Mouse (Mus musculus): ENCODE measurements around the gene Acap1. TPM values are rescaled to one million over a fixed set of nuclear protein-coding genes. Genes with fewer than 3 reads are reported as not detected.

Gene Acap1
- polyA plus RNA-seq, 1 experiment from 2014 or later: 1.6 TPM

- no peak for ATAC-seq (ENCODE audit: insufficient number of reproducible peaks, insufficient read depth, low FRiP score, low TSS enrichment, low read depth)
- Histone ChIP-seq H3K36me3 (no peaks in the 10 kb centered on the region), H3K9me3 (no peaks in the 10 kb centered on the region), H3K27me3 (no peaks in the 10 kb centered on the region), H3K4me1 (peaks cover 62% of the 10 kb centered on the region), H3K27ac (peak overlapping the region; percentile 93; the same call in 1 of the 2 replicates), H3K9ac (peak overlapping the region; percentile 77), H3K4me2 (peak overlapping the region; percentile 88), H3K4me3 (peak overlapping the region; percentile 56)
- WGBS: 49% methylated on average over 15 of the region's 15 CpGs
Measured at GRCm38 (mm10) chr11:69879711-69880110, 15.6 kb downstream of the Acap1 start.

- Histone ChIP-seq H3K27ac (0 out of 2 replicates have a peak overlapping the region, but pooled peaks have one; percentile 14), H3K36me3 (no peaks in the 10 kb centered on the region), H3K4me1 (peaks cover 62% of the 10 kb centered on the region), H3K4me3 (0 out of 2 replicates have a peak overlapping the region, but pooled peaks have one; percentile 56), H3K9ac (peak overlapping the region; percentile 77; the same call in 1 of the 2 replicates), H3K4me2 (peak overlapping the region; percentile 88), H3K9me3 (no peaks in the 10 kb centered on the region), H3K27me3 (no peaks in the 10 kb centered on the region)
- no peak for ATAC-seq (ENCODE audit: insufficient number of reproducible peaks, insufficient read depth, low FRiP score, low TSS enrichment, low read depth)
- WGBS: 87% methylated on average over 6 of the region's 6 CpGs
Measured at GRCm38 (mm10) chr11:69878952-69879351, 16.4 kb downstream of the Acap1 start.

GRCm38 (mm10) chr11:69878399-69878798, 16.9 kb downstream of the Acap1 start:
- Histone ChIP-seq H3K4me3 (no peak overlapping the region), H3K4me2 (peak overlapping the region; percentile 88), H3K9ac (0 out of 2 replicates have a peak overlapping the region, but pooled peaks have one; percentile 27), H3K27me3 (no peaks in the 10 kb centered on the region), H3K36me3 (no peaks in the 10 kb centered on the region), H3K9me3 (no peaks in the 10 kb centered on the region), H3K4me1 (peaks cover 62% of the 10 kb centered on the region), H3K27ac (0 out of 2 replicates have a peak overlapping the region, but pooled peaks have one; percentile 14)
- ATAC-seq (ENCODE audit: insufficient number of reproducible peaks, insufficient read depth, low FRiP score, low TSS enrichment, low read depth): no peak
- WGBS: 74% methylated on average over 3 of the region's 3 CpGs

GRCm38 (mm10) chr11:69877878-69878277, 17.5 kb downstream of the Acap1 start, which contains the start of gene Tmem95:
Gene Tmem95, minus strand, starts transcription at chr11:69878018.
- peaks cover 62% of the 10 kb centered on the region for H3K4me1 ChIP-seq
- no peak for ATAC-seq (ENCODE audit: insufficient number of reproducible peaks, insufficient read depth, low FRiP score, low TSS enrichment, low read depth)
- WGBS: 80% methylated on average over 11 of the region's 11 CpGs
- peak within 1 kb of the TSS; percentile 23 for H3K4me3 ChIP-seq
- peak within 1 kb of the TSS; percentile 91 for H3K27ac ChIP-seq
- H3K27me3 ChIP-seq: no peaks in the 10 kb centered on the region
- H3K4me2 ChIP-seq: peak within 1 kb of the TSS; percentile 88
- H3K36me3 ChIP-seq: no peaks in the 10 kb centered on the region
- H3K9me3 ChIP-seq: no peaks in the 10 kb centered on the region
- H3K9ac ChIP-seq: peak within 1 kb of the TSS; percentile 49

- peak; percentile 16; the same call in 1 of the 2 replicates for ATAC-seq (ENCODE audit: insufficient number of reproducible peaks, insufficient read depth, low FRiP score, low TSS enrichment, low read depth)
- no peaks in the 10 kb centered on the region for H3K9me3 ChIP-seq
- no peaks in the 10 kb centered on the region for H3K27me3 ChIP-seq
- peaks cover 62% of the 10 kb centered on the region for H3K4me1 ChIP-seq
- peak overlapping the region; percentile 23 for H3K4me3 ChIP-seq
- no peaks in the 10 kb centered on the region for H3K36me3 ChIP-seq
- peak overlapping the region; percentile 49 for H3K4me2 ChIP-seq
- H3K27ac ChIP-seq: peak overlapping the region; percentile 91
- peak overlapping the region; percentile 49 for H3K9ac ChIP-seq
- 2% methylated on average over 12 of the region's 12 CpGs for WGBS
Measured at GRCm38 (mm10) chr11:69876867-69877266, 18.5 kb downstream of the Acap1 start.

GRCm38 (mm10) chr11:69876186-69876585, 19.2 kb downstream of the Acap1 start:
- 35% methylated on average over 7 of the region's 7 CpGs for WGBS
- H3K9me3 ChIP-seq: no peaks in the 10 kb centered on the region
- H3K4me2 ChIP-seq: peak overlapping the region; percentile 49
- peak; percentile 32; the same call in 1 of the 2 replicates for ATAC-seq (ENCODE audit: insufficient number of reproducible peaks, insufficient read depth, low FRiP score, low TSS enrichment, low read depth)
- peak overlapping the region; percentile 23 for H3K4me3 ChIP-seq
- H3K9ac ChIP-seq: 0 out of 2 replicates have a peak overlapping the region, but pooled peaks have one; percentile 46
- no peaks in the 10 kb centered on the region for H3K36me3 ChIP-seq
- H3K27ac ChIP-seq: peak overlapping the region; percentile 91
- peaks cover 57% of the 10 kb centered on the region for H3K4me1 ChIP-seq
- no peaks in the 10 kb centered on the region for H3K27me3 ChIP-seq

GRCm38 (mm10) chr11:69872451-69872850, 22.9 kb downstream of the Acap1 start:
- H3K4me3 ChIP-seq: no peak overlapping the region
- H3K27me3 ChIP-seq: no peaks in the 10 kb centered on the region
- 90% methylated on average over 4 of the region's 4 CpGs for WGBS
- peaks cover 23% of the 10 kb centered on the region for H3K4me1 ChIP-seq
- H3K36me3 ChIP-seq: no peaks in the 10 kb centered on the region
- H3K9ac ChIP-seq: no peak overlapping the region
- H3K9me3 ChIP-seq: no peaks in the 10 kb centered on the region
- H3K27ac ChIP-seq: no peak overlapping the region
- no peak overlapping the region for H3K4me2 ChIP-seq
- ATAC-seq (ENCODE audit: insufficient number of reproducible peaks, insufficient read depth, low FRiP score, low TSS enrichment, low read depth): no peak

GRCm38 (mm10) chr11:69871822-69872221, 23.5 kb downstream of the Acap1 start:
- WGBS: 86% methylated on average over 7 of the region's 7 CpGs
- Histone ChIP-seq H3K36me3 (no peaks in the 10 kb centered on the region), H3K4me2 (no peak overlapping the region), H3K4me3 (no peak overlapping the region), H3K9me3 (no peaks in the 10 kb centered on the region), H3K27ac (no peak overlapping the region), H3K27me3 (no peaks in the 10 kb centered on the region), H3K4me1 (peaks cover 17% of the 10 kb centered on the region), H3K9ac (no peak overlapping the region)
- ATAC-seq (ENCODE audit: insufficient number of reproducible peaks, insufficient read depth, low FRiP score, low TSS enrichment, low read depth): no peak

- H3K27me3 ChIP-seq: no peaks in the 10 kb centered on the region
- no peak for ATAC-seq (ENCODE audit: insufficient number of reproducible peaks, insufficient read depth, low FRiP score, low TSS enrichment, low read depth)
- no peak overlapping the region for H3K27ac ChIP-seq
- H3K4me1 ChIP-seq: peaks cover 3% of the 10 kb centered on the region
- H3K4me2 ChIP-seq: no peak overlapping the region
- H3K36me3 ChIP-seq: no peaks in the 10 kb centered on the region
- H3K9me3 ChIP-seq: no peaks in the 10 kb centered on the region
- H3K9ac ChIP-seq: no peak overlapping the region
- no peak overlapping the region for H3K4me3 ChIP-seq
- WGBS: 79% methylated on average over 2 of the region's 2 CpGs
Measured at GRCm38 (mm10) chr11:69870289-69871069, 24.9 kb downstream of the Acap1 start.

GRCm38 (mm10) chr11:69867335-69867734, 28.0 kb downstream of the Acap1 start:
- Histone ChIP-seq H3K36me3 (no peaks in the 10 kb centered on the region), H3K27me3 (no peaks in the 10 kb centered on the region), H3K4me1 (0 out of 2 replicates have a peak, but pooled peaks cover 5% of the 10 kb centered on the region), H3K4me2 (no peak overlapping the region), H3K9ac (no peak overlapping the region), H3K9me3 (no peaks in the 10 kb centered on the region), H3K4me3 (no peak overlapping the region), H3K27ac (no peak overlapping the region)
- ATAC-seq (ENCODE audit: insufficient number of reproducible peaks, insufficient read depth, low FRiP score, low TSS enrichment, low read depth): no peak
- WGBS: 75% methylated on average over 9 of the region's 9 CpGs

GRCm38 (mm10) chr11:69865561-69865960, 29.8 kb downstream of the Acap1 start:
- ATAC-seq (ENCODE audit: insufficient number of reproducible peaks, insufficient read depth, low FRiP score, low TSS enrichment, low read depth): no peak
- Histone ChIP-seq H3K9me3 (no peaks in the 10 kb centered on the region), H3K4me3 (no peak overlapping the region)

More at GRCm38 (mm10) chr11:69865561-69865960, 29.8 kb downstream of the Acap1 start:
- Histone ChIP-seq H3K9ac (no peak overlapping the region), H3K27ac (no peak overlapping the region), H3K27me3 (no peaks in the 10 kb centered on the region), H3K4me1 (0 out of 2 replicates have a peak, but pooled peaks cover 5% of the 10 kb centered on the region), H3K4me2 (no peak overlapping the region), H3K36me3 (no peaks in the 10 kb centered on the region)
- WGBS: 80% methylated on average over 9 of the region's 9 CpGs

All from embryonic facial prominence, embryonic 13.5 days (tissue).